Mouse (Mus musculus) T-helper 1 cell (primary cell): ENCODE measurements around the gene Arl4c.
"Not testable (repeated sequence)": the region's sequence is repeated elsewhere in the genome, so short reads cannot be mapped to it uniquely, and the experiment has no call there.

ENCODE experiments used
- in situ Hi-C: fragments of 300-600 bp; cut with MboI, MseI; formaldehyde crosslinking; loops from one replicate; pipeline ENCODE4 v1.15.1; 2025; ENCODE audit warnings: high pct_unique_total_duplicates

Gene Arl4c

GRCm38 (mm10) chr1:88656096-88656480 is 45.9 kb downstream of the Arl4c start:
- in situ Hi-C loops, result no loop called here

- in situ Hi-C loops, result no loop called here
Observed at GRCm38 (mm10) chr1:88655473-88656095, 46.4 kb downstream of the Arl4c start.

DNA sequence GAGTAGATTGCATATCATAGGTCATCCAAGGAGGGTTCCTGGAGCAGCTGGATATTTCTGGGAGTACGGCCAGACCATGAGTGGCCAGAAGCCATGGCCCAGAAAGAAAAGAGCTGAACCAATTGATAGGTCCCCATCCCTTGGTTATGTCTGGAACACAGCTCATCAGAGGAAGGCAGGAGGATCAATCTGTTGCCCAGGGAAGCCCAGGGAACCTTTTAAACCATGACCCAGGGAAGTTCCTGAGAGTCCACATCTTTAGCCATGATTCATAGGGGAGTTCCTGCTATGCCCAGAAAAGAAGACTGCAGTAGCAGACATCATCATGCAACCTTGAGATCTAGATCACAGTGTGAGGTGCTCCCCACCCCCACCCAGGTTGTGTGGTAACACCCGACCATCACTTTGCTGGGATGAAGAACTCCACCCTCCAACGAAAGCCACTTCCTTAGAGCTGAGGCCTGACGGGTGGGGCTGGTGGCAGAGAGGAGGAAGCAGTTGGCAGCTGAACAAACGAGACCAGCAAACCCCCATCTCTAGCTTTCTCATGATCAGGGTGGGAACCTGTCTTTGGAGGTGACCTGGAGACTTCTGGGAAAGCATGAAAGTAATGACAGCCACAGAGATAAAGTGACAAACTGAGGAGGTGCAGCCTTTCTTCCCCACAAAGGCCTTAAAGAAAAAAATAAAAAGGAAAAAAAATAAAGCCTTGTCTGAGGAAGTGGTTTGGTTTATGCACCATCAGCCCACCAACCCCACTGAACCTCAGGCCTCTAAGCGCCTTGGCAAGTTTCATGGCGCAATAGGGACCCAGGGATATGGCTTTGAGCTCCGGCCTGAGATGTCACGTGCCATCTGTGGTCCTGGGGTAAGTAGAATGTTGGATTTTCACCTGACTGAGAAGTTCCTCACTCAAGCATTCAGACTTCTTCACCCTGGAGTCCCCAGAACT is 47.2 kb downstream of the Arl4c start:
- in situ Hi-C loops, result loop anchor here (5.0 kb wide), 1 partner anchor 462 kb away; no protein-coding TSS in a partner anchor

GRCm38 (mm10) chr1:88653614-88654520 is 48.2 kb downstream of the Arl4c start:
- in situ Hi-C loops, result loop anchor here (5.0 kb wide), 1 partner anchor 462 kb away; no protein-coding TSS in a partner anchor

DNA sequence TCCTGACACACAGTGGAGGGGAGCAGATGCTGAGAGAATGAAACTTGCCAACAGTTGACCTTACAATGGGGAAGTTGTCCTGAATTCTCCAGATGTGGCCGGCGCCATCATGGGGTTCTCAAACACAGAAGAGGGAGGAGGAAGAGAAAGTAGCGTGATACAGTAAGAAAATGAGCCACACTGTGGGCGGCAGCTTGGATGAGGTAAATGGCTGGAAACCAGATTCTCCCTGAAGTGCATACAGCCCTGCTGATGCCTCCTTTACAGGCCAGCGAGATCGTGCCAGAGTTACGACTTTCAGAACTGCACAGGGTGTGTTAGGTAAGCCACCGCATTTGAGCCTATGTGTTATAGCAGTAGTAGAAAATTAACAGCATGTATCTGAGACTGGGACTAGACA is 49.3 kb downstream of the Arl4c start:
- in situ Hi-C loops, result loop anchor here (5.0 kb wide), 1 partner anchor 460 kb away; no protein-coding TSS in a partner anchor

- in situ Hi-C loops, result loop anchor here (5.0 kb wide), 1 partner anchor 459 kb away; no protein-coding TSS in a partner anchor
Observed at GRCm38 (mm10) chr1:88651668-88652067, 50.4 kb downstream of the Arl4c start.

GRCm38 (mm10) chr1:88648742-88649141 is 53.3 kb downstream of the Arl4c start:
- in situ Hi-C loops, result loop anchor here (10.0 kb wide), 1 partner anchor 46 kb away; no protein-coding TSS in a partner anchor

DNA sequence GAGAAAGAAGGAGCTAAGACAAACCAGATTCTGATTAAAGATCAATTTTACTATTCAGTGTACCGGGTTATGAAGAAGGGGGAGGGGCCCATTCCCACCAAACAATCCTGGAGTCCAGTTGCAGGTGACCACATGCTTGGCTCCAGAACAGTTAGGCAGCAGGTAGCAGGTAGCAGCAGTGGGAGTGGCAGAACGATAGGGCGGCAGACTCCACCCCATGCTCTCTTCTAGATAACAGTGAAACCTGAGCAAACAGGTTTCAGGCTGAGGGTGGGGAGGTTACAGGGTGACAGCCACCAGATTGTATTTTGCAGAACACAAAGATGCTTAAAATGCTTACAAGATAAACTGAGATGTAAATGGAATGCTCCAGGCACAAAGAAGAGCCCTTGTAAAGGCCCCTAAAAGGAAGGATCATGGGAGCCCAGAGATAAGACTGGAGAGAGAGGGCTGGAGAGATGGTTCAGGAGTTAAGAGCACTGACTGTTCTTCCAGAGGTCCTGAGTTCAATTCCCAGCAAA is 56.4 kb downstream of the Arl4c start:
- in situ Hi-C loops, result loop anchor here (10.0 kb wide), 1 partner anchor 49 kb away; no protein-coding TSS in a partner anchor

DNA sequence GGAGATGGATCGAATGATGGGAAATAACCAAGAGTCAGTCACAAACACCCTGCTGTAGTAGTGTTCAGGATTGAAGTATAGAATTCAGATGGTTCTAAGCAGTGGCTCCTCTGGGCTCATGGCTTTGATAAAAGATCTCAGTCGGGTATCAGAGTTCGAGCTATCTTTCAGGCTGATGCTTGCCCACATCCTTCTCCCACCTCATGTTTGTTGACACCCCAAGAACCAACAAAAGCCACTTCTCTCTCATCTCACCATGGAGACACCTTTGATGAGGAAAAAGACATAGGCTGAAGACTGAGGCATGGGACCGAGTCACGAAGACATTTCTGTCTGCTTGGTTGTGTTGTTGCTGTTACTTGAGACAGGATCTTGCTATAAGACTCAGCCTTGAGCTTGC is 57.6 kb downstream of the Arl4c start:
- in situ Hi-C loops, result loop anchor here (10.0 kb wide), 1 partner anchor 50 kb away; no protein-coding TSS in a partner anchor

DNA sequence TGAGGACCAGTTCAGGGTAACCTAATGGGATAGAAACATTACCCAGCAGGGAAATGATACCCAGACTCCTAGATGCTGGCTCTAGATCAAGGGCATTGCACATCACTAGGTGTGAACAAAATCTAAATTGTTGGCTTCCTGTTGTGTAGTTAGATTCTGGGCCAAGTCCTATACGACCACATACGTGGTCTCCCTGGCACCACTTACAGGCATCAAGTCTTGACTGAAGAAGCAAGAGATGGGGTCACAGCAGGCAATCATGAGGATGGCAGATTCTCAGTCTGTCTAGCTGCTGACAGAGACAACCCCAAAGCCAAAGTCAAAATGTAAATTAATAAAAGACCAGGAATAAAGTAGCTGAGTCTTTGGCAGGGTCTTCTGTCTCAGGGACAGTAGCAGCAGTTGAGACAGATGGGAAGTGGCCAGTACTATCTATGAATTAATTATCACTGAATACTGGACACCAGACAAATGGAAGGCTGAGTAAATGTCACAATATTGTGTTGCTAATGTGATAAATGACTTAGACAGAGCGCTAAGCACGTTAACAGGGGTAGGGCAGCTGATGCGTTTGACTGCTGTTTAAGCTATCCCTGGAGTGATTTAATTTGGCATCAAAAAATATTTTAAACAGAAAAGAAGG is 58.7 kb downstream of the Arl4c start:
- in situ Hi-C loops, result loop anchor here (10.0 kb wide), 1 partner anchor 51 kb away; no protein-coding TSS in a partner anchor

GRCm38 (mm10) chr1:88642735-88643134 is 59.3 kb downstream of the Arl4c start:
- in situ Hi-C loops, result loop anchor here (10.0 kb wide), 1 partner anchor 52 kb away; no protein-coding TSS in a partner anchor

GRCm38 (mm10) chr1:88641678-88642215 is 60.3 kb downstream of the Arl4c start:
- in situ Hi-C loops, result loop anchor here (10.0 kb wide), 1 partner anchor 53 kb away; no protein-coding TSS in a partner anchor

DNA sequence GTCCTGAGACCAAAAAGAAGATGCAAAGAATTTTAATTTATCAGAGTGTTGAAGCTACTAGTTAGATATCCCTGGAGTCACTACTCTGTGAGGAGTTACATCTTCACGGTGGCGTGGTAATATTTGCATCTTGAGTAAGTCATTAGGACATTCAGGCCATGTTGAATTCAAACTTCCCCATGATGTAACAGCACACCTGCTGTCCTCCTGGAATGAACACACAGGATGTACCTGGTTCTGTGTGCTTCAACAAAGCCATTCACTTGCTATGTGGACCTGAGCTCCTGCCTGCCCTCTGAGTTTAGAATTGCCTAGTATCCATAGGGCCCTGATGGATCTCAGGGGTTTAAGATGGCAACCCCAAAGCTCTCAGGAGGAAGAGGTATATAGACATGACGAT is 60.8 kb downstream of the Arl4c start:
- in situ Hi-C loops, result loop anchor here (10.0 kb wide), 1 partner anchor 54 kb away; no protein-coding TSS in a partner anchor

DNA sequence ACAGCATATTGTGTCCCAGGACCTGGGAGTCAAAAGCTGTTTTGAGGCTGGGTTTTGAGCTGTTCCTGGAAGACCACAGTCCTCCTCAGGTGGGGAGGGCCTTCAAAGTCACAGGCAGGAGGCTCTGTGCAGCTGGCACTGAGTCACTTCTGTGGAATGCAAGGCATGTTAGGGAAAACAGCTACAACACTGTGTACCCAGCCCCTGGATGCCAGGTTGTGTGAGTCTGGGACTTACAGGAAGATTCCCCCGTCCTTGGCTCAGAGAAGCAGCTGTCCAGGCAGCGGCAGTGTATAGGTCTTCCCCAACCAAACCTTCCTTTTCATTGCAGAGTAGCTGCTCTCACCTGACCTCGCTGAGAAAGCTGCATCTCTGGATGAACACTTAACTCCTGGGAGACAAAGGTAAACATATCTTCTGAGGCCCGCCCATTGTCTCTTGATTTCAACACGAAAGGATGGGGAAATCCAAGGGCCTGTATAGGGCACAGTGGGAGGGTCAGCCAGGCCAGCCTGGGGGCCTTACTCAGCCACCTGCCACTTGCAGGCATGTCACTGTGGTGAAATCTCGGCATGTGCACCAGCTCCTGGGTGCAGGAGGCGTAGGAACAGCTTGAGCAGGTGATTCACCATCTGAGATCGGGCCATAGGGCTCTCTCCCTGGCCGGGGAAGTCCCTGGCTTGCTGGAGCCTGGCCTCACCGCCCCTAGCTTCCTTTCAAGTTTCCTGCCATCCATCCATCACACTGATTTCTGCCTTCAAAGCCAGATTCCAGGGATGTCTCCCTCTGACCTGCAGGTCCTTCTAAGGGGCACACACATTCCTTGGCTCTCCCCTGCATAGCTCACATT is 62.4 kb downstream of the Arl4c start:
- in situ Hi-C loops, result loop anchor here (10.0 kb wide), 1 partner anchor 55 kb away; no protein-coding TSS in a partner anchor

DNA sequence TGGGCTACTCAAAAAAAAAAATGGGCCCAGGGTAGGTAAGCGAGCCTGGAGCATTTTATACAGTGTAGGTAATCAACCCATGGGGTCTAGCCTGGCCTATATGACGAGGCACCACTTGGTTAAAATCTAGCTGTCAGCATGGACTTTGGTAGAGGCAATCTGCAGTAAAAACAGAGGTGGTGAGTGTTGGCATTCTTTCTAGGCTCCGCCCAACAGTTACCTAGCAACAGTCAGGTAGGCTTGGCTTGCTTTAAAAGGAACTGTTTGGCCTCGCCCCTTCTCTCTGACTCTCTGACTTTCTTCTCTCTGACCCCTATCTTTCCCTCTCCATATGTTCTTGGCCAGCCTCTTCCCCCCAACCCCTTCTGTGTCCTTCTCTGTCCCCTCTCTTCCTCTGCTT is 63.4 kb downstream of the Arl4c start:
- in situ Hi-C loops, result no loop called here

- in situ Hi-C loops, result not testable (repeated sequence)
Observed at GRCm38 (mm10) chr1:88636579-88637161, 65.4 kb downstream of the Arl4c start.

DNA sequence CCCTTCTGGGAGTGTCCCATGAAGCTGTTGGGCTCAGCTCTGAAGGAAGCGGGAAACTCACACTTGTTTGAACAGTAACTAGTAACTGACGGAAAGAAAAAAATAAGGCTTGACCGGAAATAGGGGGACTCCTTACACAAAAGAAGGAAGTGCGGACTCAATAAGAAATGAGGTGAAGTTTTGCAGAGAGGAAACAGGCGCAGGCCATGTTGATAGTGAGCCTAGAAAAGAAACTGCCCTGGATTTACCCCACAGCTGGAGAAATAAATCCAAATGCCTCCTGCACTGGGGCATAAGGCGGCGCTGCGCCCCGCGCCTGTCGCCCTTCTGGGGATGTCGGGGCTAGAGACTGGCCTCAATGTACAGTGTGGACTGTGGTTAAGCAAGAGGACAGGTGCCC is 66.4 kb downstream of the Arl4c start:
- in situ Hi-C loops, result no loop called here

GRCm38 (mm10) chr1:88632851-88633250 is 69.2 kb downstream of the Arl4c start:
- in situ Hi-C loops, result no loop called here
